Mouse (Mus musculus) limb, embryonic 15.5 days (tissue): Measurements from ENCODE around the gene 1700018F24Rik. TPM values are rescaled to one million over a fixed set of nuclear protein-coding genes. Genes with fewer than 3 reads are reported as not detected.
"Not testable (repeated sequence)": the region's sequence is repeated elsewhere in the genome, so short reads cannot be mapped to it uniquely, and the experiment has no call there.

ENCODE experiments used
- ATAC-seq: fragments of 200-750 bp; cut with Nextera tagmentation; 2 replicates; pipeline ENCODE4 v1.8.0; 2017; ENCODE audit warnings: low read depth, moderate TSS enrichment; ENCODE audit not compliant: insufficient number of reproducible peaks, low FRiP score, low TSS enrichment
- H3K27ac ChIP-seq: fragments of 300-500 bp; sonication (generic); 2 replicates; pipeline ENCODE4 v1.5.1; 2015; ENCODE audit warnings: moderate library complexity, mild to moderate bottlenecking, inconsistent platforms
- H3K27me3 ChIP-seq: fragments of 300-500 bp; sonication (generic); 2 replicates; pipeline ENCODE4 v1.6.1; 2015; ENCODE audit warnings: inconsistent platforms
- H3K36me3 ChIP-seq: fragments of 300-500 bp; sonication (generic); 2 replicates; pipeline ENCODE4 v1.6.1; 2015; ENCODE audit warnings: inconsistent platforms
- H3K4me1 ChIP-seq: fragments of 300-500 bp; sonication (generic); 2 replicates; pipeline ENCODE4 v1.6.1; 2015; ENCODE audit warnings: inconsistent platforms
- H3K4me2 ChIP-seq: fragments of 300-500 bp; sonication (generic); 2 replicates; pipeline ENCODE4 v1.6.1; 2015; ENCODE audit warnings: mild to moderate bottlenecking, inconsistent platforms
- H3K4me3 ChIP-seq: fragments of 300-500 bp; sonication (generic); 2 replicates; pipeline ENCODE4 v1.5.1; 2015; ENCODE audit warnings: mild to moderate bottlenecking, inconsistent platforms
- H3K9ac ChIP-seq: fragments of 300-500 bp; sonication (generic); 2 replicates; pipeline ENCODE4 v1.6.1; 2015; ENCODE audit warnings: inconsistent platforms
- H3K9me3 ChIP-seq: fragments of 300-500 bp; sonication (generic); 2 replicates; pipeline ENCODE4 v1.6.1; 2016; ENCODE audit warnings: inconsistent platforms
- WGBS: fragments of 180-500 bp; shearing (Covaris S2); methylation state at CpG from one replicate; pipeline ENCODE4 v1.1.7; 2015; 5-methylcytosine and 5-hydroxymethylcytosine counted together
- polyA plus RNA-seq: library from polyadenylated mRNA; unstranded; fragments of >200 nt; fragmentation: Nextera tagmentation; extraction: Ambion mirVana; gene quantifications from 2 replicates; pipeline ENCODE4 v1.2.1, GENCODE M21; 2015

The 1700018F24Rik gene
- polyA plus RNA-seq, 1 experiment from 2014 or later, result not detected

DNA sequence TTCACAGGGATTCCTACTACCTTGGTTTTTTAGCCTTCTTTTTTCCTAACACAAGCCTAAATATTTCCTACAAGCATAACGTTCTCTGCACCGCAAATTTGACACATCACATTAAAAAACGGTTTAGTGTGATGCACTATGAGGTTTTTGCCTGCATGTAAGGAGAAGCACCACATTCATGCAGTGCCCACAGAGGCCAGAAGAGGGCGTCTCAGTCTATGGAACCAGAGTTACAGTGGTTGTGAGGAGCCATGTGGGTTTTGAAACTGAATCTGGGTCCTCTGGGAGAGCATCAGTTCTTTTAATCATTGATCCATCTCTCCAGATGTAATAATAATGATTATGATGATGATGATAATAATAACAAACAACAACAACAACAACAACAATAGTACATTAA, 1.2 kb upstream of the 1700018F24Rik start:
- H3K27ac ChIP-seq, result no peak overlapping the region
- no peaks in the 10 kb centered on the region for H3K4me1 ChIP-seq
- 43% methylated on average over 4 of the region's 4 CpGs for WGBS
- no peak overlapping the region for H3K9ac ChIP-seq
- no peaks in the 10 kb centered on the region for H3K36me3 ChIP-seq
- ATAC-seq, result no peak
- H3K4me3 ChIP-seq, result no peak overlapping the region
- H3K27me3 ChIP-seq, result no peaks in the 10 kb centered on the region
- no peak overlapping the region for H3K4me2 ChIP-seq
- no peaks in the 10 kb centered on the region for H3K9me3 ChIP-seq

GRCm38 (mm10) chr5:145054187-145054586, 11.4 kb downstream of the 1700018F24Rik start:
- not testable (repeated sequence) for H3K27ac ChIP-seq, H3K36me3 ChIP-seq, H3K4me1 ChIP-seq, H3K27me3 ChIP-seq, H3K9me3 ChIP-seq, H3K9ac ChIP-seq, H3K4me2 ChIP-seq, ATAC-seq, H3K4me3 ChIP-seq
- 70% methylated on average over 3 of the region's 3 CpGs for WGBS

- Histone ChIP-seq H3K4me2 (no peak overlapping the region), H3K36me3 (no peaks in the 10 kb centered on the region), H3K27me3 (no peaks in the 10 kb centered on the region), H3K27ac (no peak overlapping the region), H3K9ac (no peak overlapping the region), H3K4me1 (no peaks in the 10 kb centered on the region), H3K4me3 (no peak overlapping the region), H3K9me3 (no peaks in the 10 kb centered on the region)
- 67% methylated on average over 8 of the region's 8 CpGs for WGBS
- ATAC-seq, result no peak
Measured at GRCm38 (mm10) chr5:145057907-145058306, 15.1 kb downstream of the 1700018F24Rik start.

DNA sequence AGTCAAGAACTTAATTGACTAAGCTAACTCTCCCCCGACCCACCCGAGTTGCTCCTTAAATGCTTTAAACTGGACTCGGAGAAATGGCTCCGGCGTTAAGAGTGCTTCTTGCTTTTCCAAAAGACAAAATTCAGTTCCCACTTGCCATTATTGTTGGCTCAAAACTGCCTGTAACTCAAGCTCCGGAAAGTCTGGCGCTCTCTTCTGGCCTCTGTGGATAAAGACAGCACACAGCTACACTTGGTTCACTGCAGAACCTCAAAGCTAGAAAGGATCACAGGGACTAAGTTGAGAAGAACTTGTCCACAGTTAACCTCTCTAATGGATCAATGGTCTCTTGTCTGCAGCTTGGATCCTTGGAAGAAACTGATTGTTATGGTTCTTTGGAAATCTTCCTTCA, 15.9 kb downstream of the 1700018F24Rik start:
- Histone ChIP-seq H3K4me3 (no peak overlapping the region), H3K9me3 (no peaks in the 10 kb centered on the region), H3K27ac (no peak overlapping the region), H3K36me3 (no peaks in the 10 kb centered on the region), H3K4me2 (no peak overlapping the region), H3K27me3 (no peaks in the 10 kb centered on the region), H3K4me1 (no peaks in the 10 kb centered on the region), H3K9ac (no peak overlapping the region)
- 86% methylated on average over 7 of the region's 7 CpGs for WGBS
- ATAC-seq, result no peak

DNA sequence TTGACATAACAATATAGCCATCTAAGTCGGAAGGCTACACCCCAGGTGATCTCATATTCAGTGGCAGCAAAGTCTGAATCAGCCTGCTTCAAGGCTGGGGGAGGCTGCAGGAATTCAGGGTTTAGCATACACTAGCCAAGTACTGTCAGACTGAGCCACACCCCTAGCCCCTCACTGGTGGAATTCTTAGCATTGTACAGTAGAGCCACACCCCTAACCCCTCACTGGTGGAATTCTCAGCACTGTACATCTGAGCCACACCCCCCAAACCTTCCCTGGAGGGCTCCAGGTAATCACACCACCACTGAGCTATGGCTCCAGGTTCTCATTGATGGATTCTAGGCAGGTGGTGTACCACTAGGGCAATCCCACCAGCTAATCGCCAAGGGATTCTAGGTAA, 16.7 kb downstream of the 1700018F24Rik start:
- H3K9me3 ChIP-seq, result no peaks in the 10 kb centered on the region
- no peak overlapping the region for H3K4me2 ChIP-seq
- ATAC-seq, result no peak
- no peak overlapping the region for H3K4me3 ChIP-seq
- no peaks in the 10 kb centered on the region for H3K36me3 ChIP-seq
- 80% methylated on average over 2 of the region's 2 CpGs for WGBS
- H3K4me1 ChIP-seq, result no peaks in the 10 kb centered on the region
- no peak overlapping the region for H3K27ac ChIP-seq
- no peaks in the 10 kb centered on the region for H3K27me3 ChIP-seq
- no peak overlapping the region for H3K9ac ChIP-seq

GRCm38 (mm10) chr5:145064765-145065340, 22.1 kb downstream of the 1700018F24Rik start:
- H3K36me3 ChIP-seq, result no peaks in the 10 kb centered on the region
- no peaks in the 10 kb centered on the region for H3K27me3 ChIP-seq
- no peak overlapping the region for H3K27ac ChIP-seq
- no peak for ATAC-seq
- no peak overlapping the region for H3K4me3 ChIP-seq
- no peak overlapping the region for H3K9ac ChIP-seq
- 88% methylated on average over 1 of the region's 1 CpGs for WGBS
- no peak overlapping the region for H3K4me2 ChIP-seq
- H3K4me1 ChIP-seq, result no peaks in the 10 kb centered on the region
- no peaks in the 10 kb centered on the region for H3K9me3 ChIP-seq

GRCm38 (mm10) chr5:145068863-145069262, 26.1 kb downstream of the 1700018F24Rik start:
- no peak for ATAC-seq
- no peak overlapping the region for H3K4me3 ChIP-seq
- no peak overlapping the region for H3K27ac ChIP-seq
- WGBS, result 30% methylated on average over 3 of the region's 3 CpGs
- no peaks in the 10 kb centered on the region for H3K4me1 ChIP-seq
- H3K36me3 ChIP-seq, result no peaks in the 10 kb centered on the region
- no peaks in the 10 kb centered on the region for H3K27me3 ChIP-seq
- no peaks in the 10 kb centered on the region for H3K9me3 ChIP-seq
- H3K9ac ChIP-seq, result no peak overlapping the region
- no peak overlapping the region for H3K4me2 ChIP-seq

DNA sequence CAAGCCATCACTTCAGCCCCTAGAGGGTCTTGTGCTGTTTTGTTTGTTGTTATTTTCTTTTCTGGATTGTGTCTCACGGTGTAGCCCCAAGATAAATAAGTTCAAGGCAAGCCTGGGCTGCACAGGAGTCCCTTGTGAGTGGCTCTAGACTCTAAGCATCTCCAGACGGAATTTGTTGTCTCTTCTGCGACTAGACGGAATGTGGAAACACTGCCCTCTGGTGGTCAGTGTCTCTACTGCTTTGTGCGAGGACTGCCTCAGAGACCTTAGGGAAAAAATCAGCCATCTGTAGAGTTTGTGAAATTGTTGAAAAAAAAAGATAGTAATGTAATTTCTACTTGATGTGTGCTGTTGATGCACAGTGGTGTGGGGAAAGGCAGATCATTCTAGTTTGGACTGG, 26.9 kb downstream of the 1700018F24Rik start:
- H3K27ac ChIP-seq, result no peak overlapping the region
- no peaks in the 10 kb centered on the region for H3K27me3 ChIP-seq
- ATAC-seq, result no peak
- no peak overlapping the region for H3K9ac ChIP-seq
- H3K4me3 ChIP-seq, result no peak overlapping the region
- no peaks in the 10 kb centered on the region for H3K4me1 ChIP-seq
- H3K36me3 ChIP-seq, result no peaks in the 10 kb centered on the region
- no peaks in the 10 kb centered on the region for H3K9me3 ChIP-seq
- no peak overlapping the region for H3K4me2 ChIP-seq
- 2% methylated on average over 5 of the region's 5 CpGs for WGBS

DNA sequence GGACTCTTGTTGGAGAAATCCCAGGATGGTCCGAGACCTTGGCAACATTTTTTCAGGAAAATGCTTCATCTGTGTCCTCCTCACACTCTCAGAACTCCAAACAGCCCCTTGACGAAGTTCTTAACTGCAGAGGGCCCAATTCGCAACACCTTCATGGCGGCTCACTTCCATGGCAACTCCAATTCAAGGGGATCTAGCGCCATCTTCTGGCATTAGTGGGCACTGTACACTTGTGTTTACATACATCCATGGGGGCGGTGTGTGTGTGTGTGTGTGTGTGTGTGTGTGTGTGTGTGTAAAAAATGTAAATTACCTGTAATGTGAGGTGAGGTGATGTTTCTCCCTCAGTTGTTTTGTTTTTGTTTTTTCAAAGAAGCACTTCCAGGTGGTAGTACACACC, 28.6 kb downstream of the 1700018F24Rik start:
- ATAC-seq, result no peak
- WGBS, result 49% methylated on average over 6 of the region's 6 CpGs
- Histone ChIP-seq H3K9ac (no peak overlapping the region), H3K27ac (no peak overlapping the region), H3K27me3 (no peaks in the 10 kb centered on the region), H3K36me3 (no peaks in the 10 kb centered on the region), H3K4me1 (no peaks in the 10 kb centered on the region), H3K9me3 (no peaks in the 10 kb centered on the region), H3K4me3 (no peak overlapping the region), H3K4me2 (no peak overlapping the region)

DNA sequence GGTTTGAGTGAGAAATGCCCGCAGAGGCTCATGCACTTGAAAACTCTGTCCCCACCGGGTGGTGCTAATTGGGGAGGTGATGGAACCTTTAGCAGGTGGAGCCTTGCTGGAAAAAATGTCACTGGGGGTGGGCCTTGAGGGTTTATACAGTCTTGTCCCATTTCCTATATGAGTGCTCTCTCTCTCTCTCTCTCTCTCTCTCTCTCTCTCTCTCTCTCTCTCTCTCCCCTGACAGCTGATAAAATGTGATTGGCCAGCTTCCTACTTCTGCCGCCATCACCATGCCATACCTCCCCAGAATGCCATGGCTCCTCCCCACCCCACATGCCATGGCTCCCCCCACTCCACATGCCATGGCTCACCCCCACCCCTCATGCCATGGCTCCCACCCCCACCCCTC, 32.3 kb downstream of the 1700018F24Rik start:
- Histone ChIP-seq H3K36me3 (no peaks in the 10 kb centered on the region), H3K9ac (no peak overlapping the region), H3K27ac (no peak overlapping the region), H3K9me3 (no peaks in the 10 kb centered on the region), H3K27me3 (no peaks in the 10 kb centered on the region), H3K4me3 (no peak overlapping the region), H3K4me1 (no peaks in the 10 kb centered on the region), H3K4me2 (no peak overlapping the region)
- 54% methylated on average over 3 of the region's 3 CpGs for WGBS
- ATAC-seq, result no peak

DNA sequence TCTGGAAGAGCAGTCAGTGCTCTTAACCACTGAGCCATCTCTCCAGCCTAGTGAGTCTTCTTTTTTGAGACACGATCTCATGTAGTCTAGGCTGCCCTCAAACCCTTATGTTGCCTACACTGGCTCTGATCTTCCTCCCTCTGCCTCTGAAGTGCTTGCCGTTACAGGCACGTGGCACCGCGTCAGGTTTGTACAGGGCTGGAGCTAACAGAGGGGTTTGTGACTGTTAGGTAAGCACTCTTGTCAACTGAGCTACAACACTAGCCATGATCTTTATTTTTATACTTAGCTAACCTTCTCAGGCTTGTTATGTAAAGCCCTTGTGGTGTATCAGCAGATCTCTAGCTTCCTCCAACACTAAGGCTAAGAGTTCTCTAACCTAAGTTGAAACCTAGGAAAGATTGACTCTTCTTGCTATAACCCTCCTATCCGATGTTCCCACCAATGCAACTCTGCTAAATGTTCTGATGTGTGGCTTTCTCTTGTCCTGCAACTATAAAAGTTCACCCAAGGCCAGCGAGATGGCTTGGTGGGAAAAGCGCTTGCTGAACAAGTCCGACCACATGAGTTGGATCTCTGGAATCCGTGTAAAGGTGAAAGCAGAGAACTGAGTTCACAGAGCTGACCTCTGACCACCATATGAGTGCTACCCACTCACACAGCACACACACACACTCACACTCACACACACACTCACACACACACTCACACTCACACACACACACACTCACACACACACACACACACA, 39.2 kb downstream of the 1700018F24Rik start:
- 84% methylated on average over 10 of the region's 10 CpGs for WGBS
- Histone ChIP-seq H3K27me3 (no peaks in the 10 kb centered on the region), H3K36me3 (0 out of 2 replicates have a peak, but pooled peaks cover 5% of the 10 kb centered on the region), H3K4me3 (no peak overlapping the region), H3K9ac (no peak overlapping the region), H3K9me3 (no peaks in the 10 kb centered on the region), H3K4me2 (no peak overlapping the region), H3K4me1 (peaks cover 10% of the 10 kb centered on the region), H3K27ac (no peak overlapping the region)
- no peak for ATAC-seq

- ATAC-seq, H3K9ac ChIP-seq, H3K9me3 ChIP-seq, H3K36me3 ChIP-seq, H3K27me3 ChIP-seq: not testable (repeated sequence)
- WGBS, result 49% methylated on average over 6 of the region's 6 CpGs
- H3K4me1 ChIP-seq, result peaks cover 10% of the 10 kb centered on the region
- peak overlapping the region; percentile 56 for H3K4me2 ChIP-seq
- peak overlapping the region; percentile 84 for H3K27ac ChIP-seq
- H3K4me3 ChIP-seq, result peak overlapping the region; percentile 86
Measured at GRCm38 (mm10) chr5:145083201-145083600, 40.4 kb downstream of the 1700018F24Rik start.
